Mouse (Mus musculus) gastrocnemius, postnatal 4 days (tissue): ENCODE data around the gene Zfp987. TPM values are rescaled to one million over a fixed set of nuclear protein-coding genes. Genes with fewer than 3 reads are reported as not detected.

ENCODE experiments used
- DNase-seq, 2 experiments: peaks; one replicate each; pipeline ENCODE4 v3.0.0; 2021 to 2022; ENCODE audit warnings: low spot score in 2 of 2, mixed read lengths in 2 of 2
- total RNA-seq, 2 experiments: library from RNA; stranded (reverse); gene quantifications; 2 replicates each; pipeline ENCODE4 v1.2.3; 2021

Gene Zfp987
- total RNA-seq, 2 experiments from 2014 or later, result not detected

GRCm38 (mm10) chr4:146173378-146174226 is 76.5 kb downstream of the Zfp987 start:
- peak; percentile 31 to 32 for DNase-seq

Other genes starting within 250 kb of the Zfp987 start
- gene Zfp986, start 228.5 kb upstream of the Zfp987 start, total RNA-seq, result not detected
- not detected for gene Zfp600, start 59.5 kb downstream of the Zfp987 start, total RNA-seq